In the genomic region with DNA sequence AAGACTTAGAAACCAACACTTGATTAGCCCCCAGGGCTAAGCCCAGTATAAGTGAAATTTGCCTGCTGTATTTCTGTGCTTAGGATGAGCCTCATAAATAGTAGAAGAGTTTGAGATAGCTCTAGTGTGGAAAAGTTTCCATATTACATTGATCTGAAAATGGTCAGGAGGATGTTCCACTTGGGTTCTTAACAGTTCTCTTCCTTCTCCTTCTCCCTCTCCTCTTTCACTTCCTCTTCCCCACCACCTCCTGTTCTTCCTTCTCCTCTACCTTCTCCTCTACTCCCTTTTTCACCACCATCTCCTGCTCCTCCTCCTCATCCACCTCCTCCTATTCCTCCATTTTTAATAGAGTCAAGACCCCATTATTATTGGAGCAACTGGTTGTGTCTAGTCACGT, we compare ENCODE assay signal across 19 mouse cellular contexts.
"Had no signal": no experiment of that assay in that cellular context is flagged by ENCODE, and none has a peak within 500 bp of the region (broad histone marks: within the 10 kb centered on the region; RNA-seq: fewer than 3 reads in every experiment).

No protein-coding gene starts in this region.

- H3K27ac ChIP-seq: liver, embryonic 15.5 days; lung, embryonic 15.5 days; macrophage; midbrain, embryonic 13.5 days; midbrain, embryonic 15.5 days; neural tube, embryonic 12.5 days had no signal

- H3K27me3 ChIP-seq: liver, embryonic 15.5 days; lung, embryonic 15.5 days; megakaryocyte, embryonic 14.5 days; midbrain, embryonic 13.5 days; midbrain, embryonic 15.5 days; neural tube, embryonic 12.5 days had no signal

- ATAC-seq: liver, postnatal 0 days; lung, postnatal 0 days; midbrain, embryonic 13.5 days; midbrain, embryonic 15.5 days had no signal

- DNase-seq: liver, postnatal 0 days; lung, adult 2 months; lung, postnatal 14 days; lung, postnatal 36 days; retina, postnatal 1 day; right cerebral cortex, adult 18-20 months; spleen, adult 18-20 months; thymus, adult 2 months; thymus, postnatal 25 days; thymus, postnatal 4 days had no signal

- H3K9ac ChIP-seq: liver, embryonic 15.5 days; liver, postnatal 0 days; lung, embryonic 15.5 days; midbrain, embryonic 13.5 days; midbrain, embryonic 15.5 days; neural tube, embryonic 12.5 days had no signal

- H3K4me3 ChIP-seq: liver, embryonic 15.5 days; lung, embryonic 15.5 days; megakaryocyte, embryonic 14.5 days; midbrain, embryonic 13.5 days; midbrain, embryonic 15.5 days; neural tube, embryonic 12.5 days had no signal

- H3K4me1 ChIP-seq: lung, embryonic 15.5 days had no signal

- H3K36me3 ChIP-seq: liver, embryonic 15.5 days; lung, embryonic 15.5 days; midbrain, embryonic 13.5 days; midbrain, embryonic 15.5 days; neural tube, embryonic 12.5 days had no signal

- H3K9me3 ChIP-seq: liver, embryonic 15.5 days; lung, embryonic 15.5 days; megakaryocyte, embryonic 14.5 days; midbrain, embryonic 13.5 days; midbrain, embryonic 15.5 days; neural tube, embryonic 12.5 days had no signal

- H3K4me2 ChIP-seq: liver, embryonic 15.5 days; lung, embryonic 15.5 days; midbrain, embryonic 11.5 days; midbrain, embryonic 13.5 days; midbrain, embryonic 15.5 days; neural tube, embryonic 12.5 days had no signal
